7 mouse cellular contexts compared by ENCODE assay signal in the genomic region with DNA sequence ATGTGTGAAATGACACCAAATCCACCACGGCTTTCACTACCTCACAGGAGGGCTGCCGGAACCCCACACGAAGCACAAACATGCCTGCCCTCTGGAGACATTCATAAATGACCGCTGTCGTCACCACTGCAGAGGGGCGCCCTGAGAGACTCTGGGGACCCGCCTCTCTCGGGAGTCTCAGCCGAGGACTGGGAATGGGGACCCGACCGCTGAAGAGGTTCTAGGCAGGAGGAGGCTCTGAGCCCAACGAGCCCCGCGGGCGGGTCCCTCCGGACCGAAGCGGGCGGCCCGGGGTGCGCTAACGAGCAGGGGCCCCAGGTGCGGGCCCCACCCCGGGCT. TPM values are rescaled to one million over a fixed set of nuclear protein-coding genes. Genes with fewer than 3 reads are reported as not detected.
DNase-seq lines count a peak whose midpoint lies in the region; ATAC-seq and TF ChIP-seq lines count a peak whose summit lies in the region.

No protein-coding gene starts in this region.

- peak overlapping the region; percentile 69 for H3K9ac ChIP-seq in hindbrain, embryonic 15.5 days
- H3K9ac ChIP-seq in midbrain, embryonic 16.5 days (ENCODE audit: low read depth, low read length), result peak overlapping the region; percentile 89

- no peak; the same call in 1 of the 2 replicates for TF ChIP-seq POLR2A in testis, adult 2 months (IDR thresholded peaks at IDR 0.05; ENCODE audit: control insufficient read depth, low read depth, low read length)

- H3K36me3 ChIP-seq in testis, adult 2 months (ENCODE audit: control insufficient read depth, insufficient read depth, low read length), result no peaks in the 10 kb centered on the region
- H3K36me3 ChIP-seq in embryonic facial prominence, embryonic 10.5 days (replicated peaks), result no peaks in the 10 kb centered on the region
- H3K36me3 ChIP-seq in hindbrain, embryonic 15.5 days, result no peaks in the 10 kb centered on the region
- H3K36me3 ChIP-seq in midbrain, embryonic 16.5 days (ENCODE audit: control insufficient read depth, insufficient read depth, low read length), result no peaks in the 10 kb centered on the region

- H3K4me1 ChIP-seq in testis, adult 2 months (ENCODE audit: control insufficient read depth, insufficient read depth, low read length), result peaks cover 18% of the 10 kb centered on the region
- peaks cover 63% of the 10 kb centered on the region for H3K4me1 ChIP-seq in embryonic facial prominence, embryonic 10.5 days
- peaks cover 57% of the 10 kb centered on the region for H3K4me1 ChIP-seq in hindbrain, embryonic 15.5 days (replicated peaks)
- H3K4me1 ChIP-seq in midbrain, embryonic 16.5 days (ENCODE audit: control insufficient read depth, insufficient read depth, low read length), result peaks cover 35% of the 10 kb centered on the region

- DNase-seq in testis, postnatal 10 days (ENCODE audit: low spot score), result no peak
- DNase-seq in embryonic facial prominence, embryonic 10.5 days (ENCODE audit: low spot score), result peak; percentile 42
- no peak for DNase-seq in frontal cortex, postnatal 10 days (ENCODE audit: low spot score in 2 of 2)
- no peak for DNase-seq in right cerebral cortex, postnatal 14 days

- peak overlapping the region; percentile 94 for H3K27ac ChIP-seq in testis, adult 2 months (ENCODE audit: control insufficient read depth, insufficient read depth, low read depth, low read length)
- peak overlapping the region; percentile 81 for H3K27ac ChIP-seq in embryonic facial prominence, embryonic 10.5 days (replicated peaks)
- H3K27ac ChIP-seq in hindbrain, embryonic 15.5 days (replicated peaks), result peak overlapping the region; percentile 98
- H3K27ac ChIP-seq in midbrain, embryonic 16.5 days (ENCODE audit: low read length), result peak overlapping the region; percentile 97

- ATAC-seq in hindbrain, embryonic 15.5 days (ENCODE audit: low FRiP score, low read depth), result peak; percentile 47
- ATAC-seq in midbrain, embryonic 16.5 days, result peak; percentile 30

- no peak for TF ChIP-seq CTCF in testis, adult 2 months (IDR thresholded peaks at IDR 0.05; ENCODE audit: control insufficient read depth, insufficient read depth, insufficient replicate concordance, low read depth, low read length)

- peak overlapping the region; percentile 95 for H3K4me2 ChIP-seq in hindbrain, embryonic 15.5 days
- peak overlapping the region; percentile 88 for H3K4me2 ChIP-seq in midbrain, embryonic 16.5 days (ENCODE audit: low read length)

- peak overlapping the region; percentile 95 for H3K4me3 ChIP-seq in testis, adult 2 months (ENCODE audit: control insufficient read depth, low read depth, low read length)
- peak overlapping the region; percentile 76 for H3K4me3 ChIP-seq in embryonic facial prominence, embryonic 10.5 days
- peak overlapping the region; percentile 59 for H3K4me3 ChIP-seq in hindbrain, embryonic 15.5 days
- H3K4me3 ChIP-seq in midbrain, embryonic 16.5 days (ENCODE audit: low read depth, low read length), result peak overlapping the region; percentile 58

- no peaks in the 10 kb centered on the region for H3K27me3 ChIP-seq in testis, adult 2 months (ENCODE audit: control insufficient read depth, insufficient read depth, low read length)
- peaks cover 60% of the 10 kb centered on the region for H3K27me3 ChIP-seq in embryonic facial prominence, embryonic 10.5 days (replicated peaks; ENCODE audit: low read depth, poor library complexity, severe bottlenecking)
- H3K27me3 ChIP-seq in hindbrain, embryonic 15.5 days, result no peaks in the 10 kb centered on the region
- no peaks in the 10 kb centered on the region for H3K27me3 ChIP-seq in midbrain, embryonic 16.5 days (ENCODE audit: control insufficient read depth, insufficient read depth, low read depth, low read length)

- no peaks in the 10 kb centered on the region for H3K9me3 ChIP-seq in embryonic facial prominence, embryonic 10.5 days
- H3K9me3 ChIP-seq in hindbrain, embryonic 15.5 days, result no peaks in the 10 kb centered on the region
- no peaks in the 10 kb centered on the region for H3K9me3 ChIP-seq in midbrain, embryonic 16.5 days (replicated peaks; ENCODE audit: control insufficient read depth, low read length, poor library complexity, severe bottlenecking)

- 1% methylated on average over 24 of the region's 24 CpGs for WGBS in embryonic facial prominence, embryonic 10.5 days
- under 1% methylated on average over 24 of the region's 24 CpGs for WGBS in hindbrain, embryonic 15.5 days
- WGBS in midbrain, embryonic 16.5 days, result 0% methylated on average over 14 of the region's 24 CpGs

RNA-seq across cellular contexts. Expression of a gene that starts 0.4 kb away (rescaled TPM):
- 1.9 and 4.2 TPM in 2 replicates for polyA plus RNA-seq in testis, adult 2 months (2012; rRNA removed)
- not detected in 2 replicates for polyA plus RNA-seq in embryonic facial prominence, embryonic 10.5 days (2016; fragmentation: Nextera tagmentation; extraction: Ambion mirVana)
- polyA plus RNA-seq in hindbrain, embryonic 15.5 days (2015; fragmentation: Nextera tagmentation; extraction: Ambion mirVana), result not detected in 2 replicates
- polyA plus RNA-seq in midbrain, embryonic 16.5 days (2015; fragmentation: Nextera tagmentation; extraction: Ambion mirVana), result not detected in 2 replicates

RNA-seq across cellular contexts. Expression of a gene that starts 37.6 kb away (rescaled TPM):
- polyA plus RNA-seq in testis, adult 2 months (2012; rRNA removed), result 241 and 252 TPM in 2 replicates
- polyA plus RNA-seq in embryonic facial prominence, embryonic 10.5 days (2016; fragmentation: Nextera tagmentation; extraction: Ambion mirVana), result 23.5 and 23.7 TPM in 2 replicates
- polyA plus RNA-seq in hindbrain, embryonic 15.5 days (2015; fragmentation: Nextera tagmentation; extraction: Ambion mirVana), result 42.6 and 45.4 TPM in 2 replicates
- 39.9 and 47.5 TPM in 2 replicates for polyA plus RNA-seq in midbrain, embryonic 16.5 days (2015; fragmentation: Nextera tagmentation; extraction: Ambion mirVana)
